Mouse (Mus musculus) hindbrain, embryonic 10.5 days (tissue): ENCODE data around the gene Vmn1r155. TPM values are rescaled to one million over a fixed set of nuclear protein-coding genes. Genes with fewer than 3 reads are reported as not detected.
"Not testable (repeated sequence)": the region's sequence is repeated elsewhere in the genome, so short reads cannot be mapped to it uniquely, and the experiment has no call there.

Source experiments
- DNase-seq: peaks from one replicate; pipeline ENCODE4 v3.0.0-alpha.2; 2017; ENCODE audit warnings: low spot score
- H3K27ac ChIP-seq: fragments of 300-500 bp; sonication (generic); 2 replicates; pipeline ENCODE4 v1.5.1; 2016; ENCODE audit warnings: mild to moderate bottlenecking, moderate library complexity
- H3K27me3 ChIP-seq: fragments of 300-500 bp; sonication (generic); 2 replicates; pipeline ENCODE4 v1.6.1; 2016; ENCODE audit warnings: mild to moderate bottlenecking; ENCODE audit not compliant: poor library complexity, insufficient read depth, severe bottlenecking
- H3K36me3 ChIP-seq: fragments of 300-500 bp; sonication (generic); 2 replicates; pipeline ENCODE4 v1.6.1; 2016; ENCODE audit warnings: mild to moderate bottlenecking, moderate library complexity
- H3K4me1 ChIP-seq: fragments of 300-500 bp; sonication (generic); replicated peaks from 2 replicates; pipeline ENCODE4 v1.6.1; 2016; ENCODE audit warnings: mild to moderate bottlenecking
- H3K4me3 ChIP-seq: fragments of 300-500 bp; sonication (generic); 2 replicates; pipeline ENCODE4 v1.5.1; 2016; ENCODE audit warnings: mild to moderate bottlenecking, moderate library complexity
- H3K9me3 ChIP-seq: fragments of 300-500 bp; sonication (generic); 2 replicates; pipeline ENCODE4 v1.6.1; 2016; ENCODE audit warnings: mild to moderate bottlenecking, moderate library complexity
- WGBS: fragments of 180-500 bp; shearing (Covaris S2); methylation state at CpG from one replicate; pipeline ENCODE4 v1.1.7; 2016; 5-methylcytosine and 5-hydroxymethylcytosine counted together
- polyA plus RNA-seq: library from polyadenylated mRNA; unstranded; fragments of >200 nt; fragmentation: Nextera tagmentation; extraction: Ambion mirVana; gene quantifications from 2 replicates; pipeline ENCODE4 v1.2.1, GENCODE M21; 2016

The Vmn1r155 gene
- not detected in 2 replicates for polyA plus RNA-seq

DNA sequence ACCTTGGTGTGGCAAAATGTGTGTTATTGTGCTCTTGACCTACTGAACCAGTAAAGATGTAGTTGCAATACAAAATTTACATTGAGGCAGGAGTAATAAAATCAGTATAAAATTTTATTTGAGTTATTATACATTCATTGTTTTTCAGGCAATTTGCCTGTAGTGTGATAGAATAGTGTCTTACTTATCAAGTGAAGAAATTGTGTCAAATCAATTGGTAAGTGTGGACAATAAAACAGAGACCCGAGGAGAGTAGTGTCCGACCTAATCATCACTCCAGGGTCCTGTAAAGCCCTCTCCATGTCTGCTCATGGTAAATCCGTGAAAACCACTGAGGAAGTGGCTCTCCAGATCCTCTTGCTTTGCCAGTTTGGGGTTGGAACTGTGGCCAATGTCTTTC, at the start of gene Vmn1r155:
Vmn1r155 (plus strand) TSS at position 301 of the 400 bp plus-strand sequence.
- DNase-seq, H3K4me1 ChIP-seq, H3K27ac ChIP-seq, H3K27me3 ChIP-seq, H3K36me3 ChIP-seq, H3K4me3 ChIP-seq, H3K9me3 ChIP-seq: not testable (repeated sequence)
- no CpG with 5 or more reads among the region's 3 CpGs for WGBS

DNA sequence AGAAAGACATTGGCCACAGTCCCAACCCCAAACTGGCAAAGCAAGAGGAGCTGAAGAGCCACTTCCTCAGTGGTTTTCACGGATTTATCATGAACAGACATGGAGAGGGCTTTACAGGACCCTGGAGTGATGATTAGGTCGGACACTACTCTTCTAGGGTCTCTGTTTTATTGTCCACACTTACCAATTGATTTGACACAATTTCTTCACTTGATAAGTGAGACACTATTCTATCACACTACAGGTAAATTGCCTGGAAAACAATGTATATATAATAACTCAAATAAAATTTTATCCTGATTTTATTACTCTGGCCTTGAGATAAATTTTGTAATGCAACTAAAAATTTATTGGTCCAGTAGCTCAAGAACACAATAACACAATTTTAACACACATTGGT, 34.4 kb downstream of the Vmn1r155 start, which contains the start of gene Gm8693:
Gm8693 (minus strand) TSS at position 101 of the 400 bp plus-strand sequence.
- H3K36me3 ChIP-seq, DNase-seq, H3K4me3 ChIP-seq, H3K27me3 ChIP-seq, H3K4me1 ChIP-seq, H3K9me3 ChIP-seq, H3K27ac ChIP-seq: not testable (repeated sequence)
- WGBS = no CpG with 5 or more reads among the region's 2 CpGs

Other genes with a start within 250 kb of the Vmn1r155 start
- not detected in 2 replicates for gene Vmn1r148, start 244.4 kb upstream of the Vmn1r155 start, polyA plus RNA-seq
- not detected in 2 replicates for gene Vmn1r149, start 219.8 kb upstream of the Vmn1r155 start, polyA plus RNA-seq
- not detected in 2 replicates for gene Gm10665, start 193.9 kb upstream of the Vmn1r155 start, polyA plus RNA-seq
- not detected in 2 replicates for gene Vmn1r151, start 158.3 kb upstream of the Vmn1r155 start, polyA plus RNA-seq
- gene Vmn1r152, start 135.1 kb upstream of the Vmn1r155 start, polyA plus RNA-seq = not detected in 2 replicates
- gene Gm8677, start 123.1 kb upstream of the Vmn1r155 start, polyA plus RNA-seq = not detected in 2 replicates
- not detected in 2 replicates for gene Gm4201, start 92.7 kb upstream of the Vmn1r155 start, polyA plus RNA-seq
- not detected in 2 replicates for gene Gm4565, start 69.9 kb upstream of the Vmn1r155 start, polyA plus RNA-seq
- gene Gm8693, start 34.3 kb downstream of the Vmn1r155 start, polyA plus RNA-seq = not detected in 2 replicates
- gene Gm4567, start 61.7 kb downstream of the Vmn1r155 start, polyA plus RNA-seq = not detected in 2 replicates
- gene Vmn1r157, start 103.7 kb downstream of the Vmn1r155 start, polyA plus RNA-seq = not detected in 2 replicates
- not detected in 2 replicates for gene Vmn1r158, start 132.8 kb downstream of the Vmn1r155 start, polyA plus RNA-seq
- not detected in 2 replicates for gene Vmn1r159, start 185.6 kb downstream of the Vmn1r155 start, polyA plus RNA-seq
- gene Vmn1r160, start 213.2 kb downstream of the Vmn1r155 start, polyA plus RNA-seq = not detected in 2 replicates